Mouse (Mus musculus) heart, adult 10 weeks (tissue): ENCODE results near the gene Stxbp3. TPM values are rescaled to one million over a fixed set of nuclear protein-coding genes. Genes with fewer than 3 reads are reported as not detected.

Experiments
- polyA plus RNA-seq: library from polyadenylated mRNA; stranded (reverse); fragments of 350-450 nt; fragmentation: Illumina TruSeq; extraction: RNeasy Lipid Tissue Mini Kit (QIAGEN cat#74804); gene quantifications from one replicate; pipeline ENCODE4 v1.2.3, GENCODE M21; 2014; ENCODE audit warnings: low read depth, low replicate concordance

Stxbp3 gene
- 25.7 TPM for polyA plus RNA-seq

DNA sequence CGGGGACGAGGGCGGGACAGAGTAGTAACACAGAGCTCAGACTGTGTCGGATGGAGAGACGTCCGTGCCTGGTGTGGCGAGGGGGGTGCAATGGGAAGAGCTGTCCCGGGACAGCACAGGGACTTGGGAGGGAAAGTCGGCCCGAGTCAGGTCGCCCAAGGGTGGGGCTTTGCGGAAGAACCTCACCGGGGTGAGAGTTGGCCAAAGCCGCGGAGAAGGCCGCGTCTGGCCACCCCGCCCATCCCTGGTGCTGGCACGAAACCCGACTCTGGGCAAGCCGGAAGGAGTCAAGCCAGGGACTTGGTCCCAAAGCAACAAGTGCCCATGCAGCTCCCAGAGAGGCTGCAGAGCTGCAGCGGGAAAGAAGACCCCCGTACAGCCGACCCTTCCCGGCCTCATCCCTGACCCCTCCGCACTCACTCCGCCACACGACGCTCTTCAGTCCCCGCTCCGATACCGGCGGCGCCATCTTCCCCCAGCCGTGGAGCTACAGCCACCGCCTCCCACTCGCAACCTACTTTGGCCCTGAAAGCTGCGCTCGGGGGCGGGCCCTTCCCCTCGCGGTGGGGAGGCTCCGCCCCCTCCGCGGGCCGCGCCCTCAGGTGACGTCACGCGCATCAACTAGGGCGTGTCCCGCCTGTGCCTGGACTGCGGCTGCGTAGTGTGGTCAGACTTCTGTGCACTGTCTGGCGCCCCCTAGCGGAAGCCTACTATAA, at the start of gene Stxbp3:
TSS of gene Stxbp3 (minus strand) at position 527 of the 716 bp plus-strand sequence.

DNA sequence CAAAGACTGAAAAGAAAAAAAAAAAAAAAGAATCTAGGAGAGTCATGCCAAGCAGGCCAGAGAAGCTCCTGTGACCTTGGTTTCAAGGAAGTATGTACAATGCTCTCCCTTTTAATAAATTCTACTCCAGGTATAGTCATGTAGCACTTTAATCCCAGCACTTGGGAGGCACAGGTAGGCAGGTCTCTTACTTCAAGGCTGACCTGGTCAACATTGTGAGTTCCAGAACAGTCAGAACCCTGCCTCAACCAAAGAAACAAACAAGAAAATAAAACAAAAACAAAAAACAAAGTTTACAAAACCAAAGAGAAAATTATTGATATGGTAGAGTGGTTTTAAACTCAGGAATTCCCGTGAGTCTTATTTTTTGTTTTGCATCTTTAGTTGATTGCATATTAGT, 49.6 kb upstream of the Stxbp3 start, which contains the start of gene Fndc7:
TSS of gene Fndc7 (minus strand) at position 101 of the 400 bp plus-strand sequence.

Other genes starting within 250 kb of the Stxbp3 start
- gene Wdr47, start 249.2 kb downstream of the Stxbp3 start, polyA plus RNA-seq, result 7.3 TPM
- gene Clcc1, start 186.6 kb downstream of the Stxbp3 start, polyA plus RNA-seq, result 76.9 TPM
- 1.2 TPM for gene Gpsm2, start 118.2 kb downstream of the Stxbp3 start, polyA plus RNA-seq
- gene Aknad1, start 100.9 kb downstream of the Stxbp3 start, polyA plus RNA-seq, result not detected
- gene Fndc7, start 49.5 kb upstream of the Stxbp3 start, polyA plus RNA-seq, result not detected
- gene Prpf38b, start 71.2 kb upstream of the Stxbp3 start, polyA plus RNA-seq, result 43.0 TPM
- not detected for gene Henmt1, start 99.3 kb upstream of the Stxbp3 start, polyA plus RNA-seq
- not detected for gene Gm9857, start 99.9 kb upstream of the Stxbp3 start, polyA plus RNA-seq
- 9.6 TPM for gene Fam102b, start 187.1 kb upstream of the Stxbp3 start, polyA plus RNA-seq
- gene Slc25a54, start 239.9 kb upstream of the Stxbp3 start, polyA plus RNA-seq, result not detected